Mouse (Mus musculus) MEL (cell line): ENCODE results near the gene Aspscr1. TPM values are rescaled to one million over a fixed set of nuclear protein-coding genes. Genes with fewer than 3 reads are reported as not detected.

Experiments
- DNase-seq: peaks from one replicate; pipeline ENCODE4 v3.0.0; 2011; ENCODE audit warnings: low read depth, low spot score
- H3K27ac ChIP-seq: 2 replicates; pipeline ENCODE4 v1.5.1; 2012; ENCODE audit warnings: low read depth, mild to moderate bottlenecking, control low read depth, low read length, moderate library complexity; ENCODE audit not compliant: control insufficient read depth
- H3K27me3 ChIP-seq, 2 experiments: fragments of 150-350 bp in 1 of 2; sonication (generic) in 1 of 2; 2 replicates each; pipeline ENCODE4 v1.6.1; 2012; ENCODE audit warnings: low read length in 2 of 2, mild to moderate bottlenecking in 2 of 2, improper control_type of control experiment in 1 of 2, moderate library complexity in 1 of 2; ENCODE audit not compliant: insufficient read depth in 2 of 2, control insufficient read depth in 1 of 2
- H3K36me3 ChIP-seq, 2 experiments: 2 replicates each; pipeline ENCODE4 v1.6.1; 2012 to 2014; ENCODE audit warnings: low read length in 2 of 2, improper control_type of control experiment in 1 of 2, inconsistent platforms in 1 of 2, mild to moderate bottlenecking in 1 of 2; ENCODE audit not compliant: insufficient read depth in 2 of 2, control insufficient read depth in 1 of 2
- H3K4me1 ChIP-seq, 2 experiments: fragments of 150-350 bp in 1 of 2; sonication (generic) in 1 of 2; 2 replicates each; pipeline ENCODE4 v1.6.1; 2012; ENCODE audit warnings: low read length in 2 of 2, improper control_type of control experiment in 1 of 2, mild to moderate bottlenecking in 1 of 2; ENCODE audit not compliant: insufficient read depth in 2 of 2, control insufficient read depth in 1 of 2
- H3K4me3 ChIP-seq, 2 experiments: fragments of 150-350 bp in 1 of 2; sonication (generic) in 1 of 2; 2 replicates each; pipeline ENCODE4 v1.5.1; 2012; ENCODE audit warnings: low read depth in 2 of 2, low read length in 2 of 2, mild to moderate bottlenecking in 2 of 2, moderate library complexity in 2 of 2, control low read depth in 1 of 2, improper control_type of control experiment in 1 of 2; ENCODE audit not compliant: control insufficient read depth in 1 of 2, insufficient read depth in 1 of 2
- H3K79me2 ChIP-seq: 2 replicates; pipeline ENCODE4 v1.6.1; 2012; ENCODE audit warnings: mild to moderate bottlenecking, low read length, moderate library complexity; ENCODE audit not compliant: control insufficient read depth, poor library complexity, insufficient read depth
- H3K9ac ChIP-seq: 2 replicates; pipeline ENCODE4 v1.6.1; 2012; ENCODE audit warnings: low read depth, mild to moderate bottlenecking, control low read depth, low read length, moderate library complexity; ENCODE audit not compliant: control insufficient read depth, poor library complexity, severe bottlenecking
- H3K9me3 ChIP-seq: fragments of 150-350 bp; sonication (generic); replicated peaks from 2 replicates; pipeline ENCODE4 v1.6.1; 2012; ENCODE audit warnings: mild to moderate bottlenecking, low read length, improper control_type of control experiment, moderate library complexity; ENCODE audit not compliant: insufficient read depth
- BHLHE40 ChIP-seq: IDR thresholded peaks from 2 replicates; pipeline ENCODE4 v1.6.1; 2012; ENCODE audit warnings: low read depth, mild to moderate bottlenecking, inconsistent platforms, low read length, improper control_type of control experiment, borderline replicate concordance
- CHD1 ChIP-seq: IDR thresholded peaks from 2 replicates; pipeline ENCODE4 v1.6.1; 2012; ENCODE audit warnings: low read depth, mild to moderate bottlenecking, inconsistent platforms, low read length, improper control_type of control experiment
- CHD2 ChIP-seq: IDR thresholded peaks from 2 replicates; pipeline ENCODE4 v1.6.1; 2011; ENCODE audit warnings: low read length, improper control_type of control experiment
- E2F4 ChIP-seq: IDR thresholded peaks from 2 replicates; pipeline ENCODE4 v1.6.1; 2011; ENCODE audit warnings: low read depth, low read length, improper control_type of control experiment, borderline replicate concordance
- ELF1 ChIP-seq: IDR thresholded peaks from 2 replicates; pipeline ENCODE4 v1.6.1; 2014; ENCODE audit warnings: low read depth, mild to moderate bottlenecking, inconsistent platforms, low read length, improper control_type of control experiment, moderate library complexity
- EP300 ChIP-seq, 2 experiments: IDR thresholded peaks; 2 replicates each; pipeline ENCODE4 v1.6.1; 2011; ENCODE audit warnings: improper control_type of control experiment in 2 of 2, low read length in 2 of 2, low read depth in 1 of 2, mild to moderate bottlenecking in 1 of 2
- GABPA ChIP-seq: IDR thresholded peaks from 2 replicates; pipeline ENCODE4 v1.6.1; 2012; ENCODE audit warnings: low read depth, mild to moderate bottlenecking, inconsistent platforms, low read length, improper control_type of control experiment, moderate library complexity
- GATA1 ChIP-seq: IDR thresholded peaks from 2 replicates; pipeline ENCODE4 v1.6.1; 2011; ENCODE audit warnings: low read depth, low read length, improper control_type of control experiment
- HCFC1 ChIP-seq: IDR thresholded peaks from 2 replicates; pipeline ENCODE4 v1.6.1; 2012; ENCODE audit warnings: low read depth, mild to moderate bottlenecking, inconsistent platforms, low read length, improper control_type of control experiment, moderate library complexity
- JUND ChIP-seq: IDR thresholded peaks from 2 replicates; pipeline ENCODE4 v1.6.1; 2011; ENCODE audit warnings: low read depth, mild to moderate bottlenecking, improper control_type of control experiment, low read length
- KAT2A ChIP-seq: conservative IDR thresholded peaks from 2 replicates; pipeline ENCODE4 v1.6.1; 2012; ENCODE audit warnings: low read depth, low read length, improper control_type of control experiment, inconsistent platforms
- MAFK ChIP-seq: IDR thresholded peaks from 2 replicates; pipeline ENCODE4 v1.6.1; 2011; ENCODE audit warnings: low read depth, mild to moderate bottlenecking, low read length, improper control_type of control experiment, borderline replicate concordance
- MAX ChIP-seq: IDR thresholded peaks from 2 replicates; pipeline ENCODE4 v1.6.1; 2011; ENCODE audit warnings: low read length, improper control_type of control experiment
- MEF2A ChIP-seq: IDR thresholded peaks from 2 replicates; pipeline ENCODE4 v1.6.1; 2014; ENCODE audit warnings: low read depth, mild to moderate bottlenecking, inconsistent platforms, low read length, improper control_type of control experiment; ENCODE audit not compliant: poor library complexity, insufficient replicate concordance, severe bottlenecking; ENCODE audit errors: extremely low read depth
- MXI1 ChIP-seq: IDR thresholded peaks from 2 replicates; pipeline ENCODE4 v1.6.1; 2011; ENCODE audit warnings: mild to moderate bottlenecking, low read depth, low read length, improper control_type of control experiment
- MYB ChIP-seq: IDR thresholded peaks from 2 replicates; pipeline ENCODE4 v1.6.1; 2011; ENCODE audit warnings: mild to moderate bottlenecking, low read depth, low read length, improper control_type of control experiment
- MYC ChIP-seq: IDR thresholded peaks from 2 replicates; pipeline ENCODE4 v1.6.1; 2011; ENCODE audit warnings: low read depth, mild to moderate bottlenecking, low read length, improper control_type of control experiment, moderate library complexity
- NELFE ChIP-seq: IDR thresholded peaks from 2 replicates; pipeline ENCODE4 v1.6.1; 2011; ENCODE audit warnings: low read depth, low read length, improper control_type of control experiment
- NRF1 ChIP-seq: IDR thresholded peaks from 2 replicates; pipeline ENCODE4 v1.6.1; 2014; ENCODE audit warnings: low read depth, mild to moderate bottlenecking, inconsistent platforms, low read length, improper control_type of control experiment, moderate library complexity; ENCODE audit not compliant: poor library complexity, insufficient read depth, severe bottlenecking
- POLR2A ChIP-seq, 2 experiments: IDR thresholded peaks; 2 replicates each; pipeline ENCODE4 v1.6.1; 2011 to 2012; ENCODE audit warnings: low read length in 2 of 2, mild to moderate bottlenecking in 2 of 2, control low read depth in 1 of 2, improper control_type of control experiment in 1 of 2, low read depth in 1 of 2, moderate library complexity in 1 of 2; ENCODE audit not compliant: control insufficient read depth in 1 of 2, insufficient read depth in 1 of 2, poor library complexity in 1 of 2
- POLR2AphosphoS2 ChIP-seq: IDR thresholded peaks from 2 replicates; pipeline ENCODE4 v1.6.1; 2011; ENCODE audit warnings: low read length, improper control_type of control experiment
- POLR2AphosphoS5 ChIP-seq: IDR thresholded peaks from 2 replicates; pipeline ENCODE4 v1.6.1; 2012; ENCODE audit warnings: low read depth, borderline replicate concordance, mild to moderate bottlenecking, inconsistent platforms, low read length, moderate library complexity, mixed read lengths
- RAD21 ChIP-seq: IDR thresholded peaks from 2 replicates; pipeline ENCODE4 v1.6.1; 2011; ENCODE audit warnings: mild to moderate bottlenecking, low read depth, low read length, improper control_type of control experiment
- RCOR1 ChIP-seq: IDR thresholded peaks from 2 replicates; pipeline ENCODE4 v1.6.1; 2012; ENCODE audit warnings: low read depth, mild to moderate bottlenecking, inconsistent platforms, low read length, improper control_type of control experiment
- SIN3A ChIP-seq: IDR thresholded peaks from 2 replicates; pipeline ENCODE4 v1.6.1; 2012; ENCODE audit warnings: low read length, improper control_type of control experiment, inconsistent platforms
- SMC3 ChIP-seq: IDR thresholded peaks from 2 replicates; pipeline ENCODE4 v1.6.1; 2011; ENCODE audit warnings: low read depth, low read length, improper control_type of control experiment
- TAL1 ChIP-seq: IDR thresholded peaks from 2 replicates; pipeline ENCODE4 v1.6.1; 2012; ENCODE audit warnings: mild to moderate bottlenecking, inconsistent platforms, low read length, moderate library complexity, mixed read lengths
- TBP ChIP-seq: IDR thresholded peaks from 2 replicates; pipeline ENCODE4 v1.8.0; 2011; ENCODE audit warnings: low read depth, low read length, improper control_type of control experiment
- TCF12 ChIP-seq: IDR thresholded peaks from 2 replicates; pipeline ENCODE4 v1.6.1; 2014; ENCODE audit warnings: low read depth, mild to moderate bottlenecking, inconsistent platforms, low read length, improper control_type of control experiment, moderate library complexity
- USF1 ChIP-seq: IDR thresholded peaks from 2 replicates; pipeline ENCODE4 v1.6.1; 2014; ENCODE audit warnings: low read depth, mild to moderate bottlenecking, inconsistent platforms, low read length, improper control_type of control experiment, moderate library complexity
- USF2 ChIP-seq, 2 experiments: IDR thresholded peaks; 2 replicates each; pipeline ENCODE4 v1.6.1; 2011 to 2012; ENCODE audit warnings: improper control_type of control experiment in 2 of 2, low read length in 2 of 2, borderline replicate concordance in 1 of 2, inconsistent platforms in 1 of 2, low read depth in 1 of 2, mild to moderate bottlenecking in 1 of 2; ENCODE audit not compliant: insufficient read depth in 1 of 2
- ZKSCAN1 ChIP-seq: IDR thresholded peaks from 2 replicates; pipeline ENCODE4 v1.6.1; 2012; ENCODE audit warnings: low read depth, mild to moderate bottlenecking, inconsistent platforms, low read length, improper control_type of control experiment, moderate library complexity
- ZMIZ1 ChIP-seq: IDR thresholded peaks from 2 replicates; pipeline ENCODE4 v1.6.1; 2012; ENCODE audit warnings: low read depth, mild to moderate bottlenecking, inconsistent platforms, low read length, improper control_type of control experiment, moderate library complexity
- ZNF384 ChIP-seq: IDR thresholded peaks from 2 replicates; pipeline ENCODE4 v1.6.1; 2012; ENCODE audit warnings: low read depth, mild to moderate bottlenecking, inconsistent platforms, low read length, improper control_type of control experiment
- polyA plus RNA-seq, 2 experiments: library from polyadenylated mRNA; stranded (reverse) in 1 of 2; unstranded in 1 of 2; fragments of >175 nt in 1 of 2; fragments of >200 nt in 1 of 2; gene quantifications; 2 replicates each; pipeline versions ENCODE4 v1.2.1 to v1.2.4; 2012; ENCODE audit warnings: low replicate concordance in 2 of 2, low read depth in 1 of 2; ENCODE audit not compliant: insufficient read length in 2 of 2, insufficient read depth in 1 of 2, missing spikeins in 1 of 2
- total RNA-seq: library from RNA; depleted of rRNA; stranded (reverse); fragments of 300-350 nt; gene quantifications from 2 replicates; pipeline ENCODE4 v1.2.3, GENCODE M21; 2012

The Aspscr1 gene
- total and polyA plus RNA-seq, 3 experiments: 36.2 to 72.5 TPM; not detected in 1

- DNase-seq: peak; percentile 93
- Histone ChIP-seq H3K4me1 (peaks cover 26 to 48% of the 10 kb centered on the region in 2 experiments), H3K36me3 (peaks cover 3 to 39% of the 10 kb centered on the region in 2 experiments; a peak in 3 of 4 replicates), H3K27me3 (no peaks in the 10 kb centered on the region), H3K9ac (peak overlapping the region; percentile 98), H3K27ac (peak overlapping the region; percentile 78), H3K4me3 (peak overlapping the region; percentile 79 to 87), H3K9me3 (no peaks in the 10 kb centered on the region), H3K79me2 (peaks cover 55% of the 10 kb centered on the region)
- TF ChIP-seq MYB (no peak), POLR2A (IDR thresholded peaks at IDR 0.05; ENCODE audit: control insufficient read depth in 1 of 2, insufficient read depth in 1 of 2, low read depth in 1 of 2, low read length in 2 of 2, poor library complexity in 1 of 2) (peak in 1 of 2 experiments; percentile 80; a peak in 2 of 4 replicates), SIN3A (peak; percentile 17; the same call in 1 of the 2 replicates), ELF1 (no peak), KAT2A (no peak), BHLHE40 (no peak; the same call in 1 of the 2 replicates), TAL1 (no peak), RAD21 (no peak), MEF2A (no peak), MXI1 (peak; percentile 84; the same call in 1 of the 2 replicates), NELFE (peak; percentile 59), POLR2AphosphoS2 (peak; percentile 70; the same call in 1 of the 2 replicates), CHD2 (no peak), ZNF384 (no peak), E2F4 (no peak), GABPA (peak; percentile 78; the same call in 1 of the 2 replicates), ZKSCAN1 (no peak), USF2 (IDR thresholded peaks at IDR 0.05; ENCODE audit: borderline replicate concordance in 1 of 2, insufficient read depth in 1 of 2, low read depth in 1 of 2, low read length in 2 of 2) (no peak), TCF12 (peak; percentile 49; the same call in 1 of the 2 replicates), GATA1 (no peak), TBP (peak; percentile 43; the same call in 1 of the 2 replicates), JUND (no peak), USF1 (no peak; the same call in 1 of the 2 replicates), EP300 (IDR thresholded peaks at IDR 0.05; ENCODE audit: low read depth in 1 of 2, low read length in 2 of 2) (peak in 1 of 2 experiments; percentile 15; a peak in 1 of 4 replicates), HCFC1 (peak; percentile 63), ZMIZ1 (peak; percentile 47), RCOR1 (no peak), MYC (0 out of 2 replicates have a peak, but pooled peaks have one; percentile 62), SMC3 (0 out of 2 replicates have a peak, but pooled peaks have one; percentile 5), POLR2AphosphoS5 (no peak), NRF1 (peak; percentile 62), MAX (peak; percentile 77), CHD1 (no peak), MAFK (peak; percentile 93)
Measured at GRCm38 (mm10) chr11:120632559-120633519, 39.9 kb upstream of the Aspscr1 start.
